Mouse (Mus musculus) myocyte (in vitro differentiated cells): ENCODE measurements around the gene Lrrc42.

Experiments
- E2F4 ChIP-seq: IDR thresholded peaks from one replicate; pipeline ENCODE4 v1.6.1; 2011; ENCODE audit warnings: mild to moderate bottlenecking, control low read depth, moderate library complexity; ENCODE audit not compliant: insufficient read depth
- MYOD1 ChIP-seq, 3 experiments: IDR thresholded peaks; one replicate each; pipeline ENCODE4 v1.6.1; 2011; ENCODE audit warnings: control low read depth in 2 of 3, low read depth in 2 of 3, mild to moderate bottlenecking in 2 of 3, moderate library complexity in 1 of 3; ENCODE audit not compliant: insufficient read length in 2 of 3, control insufficient read depth in 1 of 3
- POLR2A ChIP-seq: IDR thresholded peaks from one replicate; pipeline ENCODE4 v1.6.1; 2011; ENCODE audit warnings: low read depth, mild to moderate bottlenecking, control low read depth, moderate library complexity; ENCODE audit not compliant: insufficient read length
- TCF12 ChIP-seq: IDR thresholded peaks from one replicate; pipeline ENCODE4 v1.6.1; 2011; ENCODE audit warnings: mild to moderate bottlenecking, control low read depth; ENCODE audit not compliant: poor library complexity, insufficient read depth, severe bottlenecking

DNA sequence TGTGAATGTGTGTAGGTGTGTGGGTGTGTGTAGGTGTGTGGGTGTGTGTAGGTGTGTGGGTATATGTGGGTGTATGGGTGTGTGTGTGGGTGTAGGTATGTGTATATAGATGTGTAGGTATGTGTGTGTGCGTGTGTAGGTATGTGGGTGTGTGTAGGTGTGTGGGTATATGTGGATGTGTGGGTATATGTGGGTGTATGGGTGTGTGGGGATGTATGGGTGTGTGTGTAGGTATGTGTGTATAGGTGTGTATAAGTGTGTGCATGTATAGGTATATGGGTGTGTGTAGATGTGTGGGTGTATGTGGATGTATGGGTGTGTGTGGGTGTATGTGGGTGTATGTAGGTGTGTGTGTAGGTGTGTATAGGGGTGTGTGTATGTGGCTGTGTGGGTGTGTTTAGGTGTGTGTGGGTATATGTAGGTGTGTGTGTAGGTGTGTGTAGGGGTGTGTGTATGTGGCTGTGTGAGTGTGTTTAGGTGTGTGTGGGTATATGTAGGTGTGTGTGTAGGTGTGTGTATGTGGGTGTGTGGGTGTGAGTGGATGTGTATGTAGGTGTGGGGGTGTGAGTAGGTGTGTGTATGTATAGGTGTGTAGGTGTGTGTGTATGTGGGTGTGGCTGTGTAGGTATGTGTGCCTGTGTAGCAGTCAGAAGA lies 47.7 kb upstream of the Lrrc42 start:
- no peak for TF ChIP-seq POLR2A
- TF ChIP-seq E2F4 = no peak
- no peak for TF ChIP-seq MYOD1 (IDR thresholded peaks at IDR 0.05; ENCODE audit: control insufficient read depth in 1 of 3, insufficient read length in 2 of 3, low read depth in 2 of 3)
- TF ChIP-seq TCF12 = no peak
